Mouse (Mus musculus) embryo, embryonic 11.5 days (tissue): Measurements from ENCODE around the gene Mc1r.
A peak's percentile ranks its signal among the peaks of the same experiment; 100 is the strongest.
"Not testable (repeated sequence)": the region's sequence is repeated elsewhere in the genome, so short reads cannot be mapped to it uniquely, and the experiment has no call there.

ENCODE experiments used
- DNase-seq: peaks from one replicate; pipeline ENCODE4 v3.0.0-alpha.2; 2012; ENCODE audit warnings: low read depth, low spot score

Mc1r gene

DNA sequence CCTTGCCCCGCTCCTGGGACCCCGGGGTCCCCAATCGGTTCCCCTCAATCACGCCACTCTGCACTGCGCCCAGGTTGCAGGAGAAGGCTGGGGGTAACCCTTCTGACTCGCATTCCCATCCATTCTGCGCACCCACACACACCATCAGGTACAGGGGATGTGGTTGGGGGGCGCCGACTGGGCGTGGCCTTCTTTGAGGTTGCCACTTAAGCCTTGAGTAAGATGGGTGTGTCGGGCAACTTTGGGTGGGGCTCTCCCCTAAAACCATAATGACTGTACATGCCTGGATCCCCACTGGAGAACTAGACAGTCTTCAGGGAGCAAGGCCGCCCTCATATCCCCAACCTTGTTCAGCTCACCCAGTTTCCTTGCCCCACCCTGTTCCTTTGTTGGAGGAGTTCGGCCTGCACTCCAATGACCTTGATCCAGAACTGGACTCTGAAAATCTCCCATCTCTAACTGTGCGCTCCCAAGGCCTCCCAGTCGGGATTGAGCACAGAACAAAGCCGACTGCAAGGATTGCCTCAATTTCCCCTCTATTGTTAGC, 4.9 kb downstream of the Mc1r start:
- no peak for DNase-seq

DNA sequence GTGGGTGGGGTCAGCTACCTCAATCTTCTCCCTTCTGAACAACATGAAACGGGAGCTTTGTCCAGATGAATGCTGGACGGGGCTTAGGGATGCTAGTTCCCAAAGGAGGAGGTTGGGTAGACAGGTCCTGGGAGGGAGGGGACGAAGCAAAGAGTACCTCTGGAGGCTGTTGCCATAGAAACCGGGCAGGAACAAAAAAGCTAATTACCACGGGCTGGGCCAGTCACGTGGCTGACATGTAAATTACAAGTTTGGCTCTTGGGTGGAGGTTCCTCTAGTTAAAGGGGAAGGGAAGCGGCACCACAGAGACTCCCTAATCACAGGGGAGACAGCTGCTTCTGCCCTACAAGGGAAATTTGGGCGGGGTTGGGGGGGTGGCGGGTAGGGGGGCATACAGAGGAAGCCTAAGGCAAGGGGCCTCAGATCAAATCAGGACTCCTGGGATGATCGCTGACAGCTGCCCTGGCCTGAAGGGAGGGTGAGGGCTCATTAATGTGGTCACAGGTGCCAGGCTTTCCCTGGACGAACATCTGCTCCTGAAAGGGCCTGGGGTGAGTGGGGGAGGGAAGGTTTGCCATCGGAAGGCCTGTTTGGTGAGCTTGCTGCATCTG, 5.8 kb downstream of the Mc1r start:
- DNase-seq: peak; percentile 46

DNA sequence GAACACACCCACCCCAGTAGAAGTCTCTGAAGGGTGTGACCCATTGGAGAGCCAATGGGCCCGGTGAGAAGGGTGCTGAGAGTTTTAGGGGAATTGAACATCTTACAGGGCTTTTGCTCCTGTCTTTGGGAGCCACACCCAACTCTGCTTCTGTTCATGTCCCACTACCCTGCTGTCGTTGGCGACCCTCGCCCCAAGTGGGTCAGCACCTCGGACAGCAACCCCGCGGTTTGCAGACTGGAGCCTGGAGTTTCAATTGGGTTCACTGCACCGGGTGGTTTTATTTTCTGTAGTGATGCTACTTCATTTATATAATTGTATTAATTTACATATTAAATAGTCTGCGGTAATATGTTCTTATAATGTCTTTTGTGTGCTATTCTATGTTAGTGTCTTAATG, 7.3 kb downstream of the Mc1r start:
- no peak for DNase-seq

DNA sequence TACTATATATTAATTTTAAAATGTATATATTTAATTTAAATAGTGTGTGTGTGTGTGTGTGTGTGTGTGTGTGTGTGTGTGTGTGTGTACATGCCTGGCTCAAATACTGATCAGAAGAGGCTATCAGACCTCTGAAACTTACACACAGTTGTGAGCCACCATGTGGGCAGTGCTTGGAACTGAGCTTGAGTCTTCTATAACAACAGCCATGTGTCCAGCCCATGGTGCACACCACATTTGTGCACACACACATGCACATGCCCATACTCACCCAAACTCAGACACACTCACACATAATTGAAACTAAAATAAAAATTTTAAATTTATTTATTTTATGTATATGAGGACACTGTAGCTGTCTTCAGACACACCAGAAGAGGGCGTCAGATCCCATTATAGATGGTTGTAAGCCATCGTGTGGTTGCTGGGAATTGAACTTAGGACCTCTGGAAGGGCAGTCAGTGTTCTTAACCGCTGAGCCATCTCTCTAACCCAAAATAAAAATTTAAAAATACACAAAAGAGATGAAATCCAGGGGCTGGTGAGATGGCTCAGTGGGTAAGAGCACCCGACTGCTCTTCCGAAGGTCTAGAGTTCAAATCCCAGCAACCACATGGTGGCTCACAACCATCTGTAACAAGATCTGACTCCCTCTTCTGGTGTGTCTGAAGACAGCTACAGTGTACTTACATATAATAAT, 8.2 kb downstream of the Mc1r start:
- DNase-seq: not testable (repeated sequence)

GRCm38 (mm10) chr8:123415967-123416943, 9.3 kb downstream of the Mc1r start:
- DNase-seq: no peak

DNA sequence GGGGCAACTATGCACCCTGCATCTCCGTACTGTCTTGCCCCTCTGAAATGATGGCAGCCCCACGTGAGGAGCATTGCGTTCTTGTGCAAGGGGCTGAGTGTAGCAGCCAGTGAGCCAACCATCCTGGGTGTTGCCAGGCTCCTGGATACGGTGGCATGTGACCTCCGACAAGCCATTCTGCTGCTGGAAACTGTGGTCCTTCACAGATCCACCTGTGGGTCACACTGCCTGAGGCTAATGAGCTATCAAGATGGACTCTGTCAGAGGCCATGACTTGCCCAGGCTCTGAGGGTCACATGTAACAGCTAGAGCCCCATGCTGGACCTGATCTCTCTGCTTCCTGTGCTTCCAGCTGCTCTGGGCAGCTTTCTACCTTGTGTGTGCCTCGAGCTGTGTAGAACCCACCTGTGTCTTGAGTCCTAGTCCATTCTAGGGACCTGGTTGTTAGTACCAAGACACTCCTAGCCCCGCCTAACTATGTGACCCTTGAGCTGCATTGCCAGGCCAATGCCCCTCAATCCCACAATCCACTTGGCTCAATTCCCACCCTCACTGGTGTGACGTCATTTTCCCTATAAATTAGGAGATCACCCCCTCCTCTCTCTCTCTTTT, 10.1 kb downstream of the Mc1r start:
- DNase-seq: no peak

DNA sequence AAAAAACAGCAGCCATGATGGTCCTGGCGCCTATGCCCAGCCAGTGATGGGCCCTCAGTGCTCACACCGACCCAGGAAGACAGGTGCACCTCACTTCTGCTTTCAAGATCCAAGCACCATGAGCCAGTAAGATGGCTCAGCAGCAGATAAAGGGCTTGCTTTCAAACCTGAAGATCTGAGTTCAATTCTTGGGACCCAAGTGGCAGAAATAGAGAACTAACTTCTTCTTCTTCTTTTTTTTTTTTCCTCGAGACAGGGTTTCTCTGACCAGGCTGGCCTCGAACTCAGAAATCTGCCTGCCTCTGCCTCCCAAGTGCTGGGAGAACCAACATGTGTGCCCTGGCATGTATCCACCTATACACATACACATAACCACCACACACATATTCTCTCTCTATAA, 12.8 kb downstream of the Mc1r start:
- no peak for DNase-seq

- no peak for DNase-seq
Measured at GRCm38 (mm10) chr8:123420525-123421281, 13.8 kb downstream of the Mc1r start.

DNA sequence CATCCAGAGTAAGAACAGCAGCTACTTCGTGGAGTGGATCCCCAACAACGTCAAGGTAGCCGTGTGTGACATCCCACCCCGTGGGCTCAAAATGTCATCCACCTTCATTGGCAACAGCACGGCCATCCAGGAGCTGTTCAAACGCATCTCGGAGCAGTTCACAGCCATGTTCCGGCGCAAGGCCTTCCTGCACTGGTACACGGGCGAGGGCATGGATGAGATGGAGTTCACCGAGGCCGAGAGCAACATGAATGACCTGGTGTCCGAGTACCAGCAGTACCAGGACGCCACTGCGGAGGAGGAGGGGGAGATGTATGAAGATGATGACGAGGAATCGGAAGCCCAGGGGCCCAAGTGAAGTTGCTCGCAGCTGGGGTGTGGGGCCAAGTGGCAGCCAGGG, 14.4 kb downstream of the Mc1r start:
- DNase-seq: no peak

DNA sequence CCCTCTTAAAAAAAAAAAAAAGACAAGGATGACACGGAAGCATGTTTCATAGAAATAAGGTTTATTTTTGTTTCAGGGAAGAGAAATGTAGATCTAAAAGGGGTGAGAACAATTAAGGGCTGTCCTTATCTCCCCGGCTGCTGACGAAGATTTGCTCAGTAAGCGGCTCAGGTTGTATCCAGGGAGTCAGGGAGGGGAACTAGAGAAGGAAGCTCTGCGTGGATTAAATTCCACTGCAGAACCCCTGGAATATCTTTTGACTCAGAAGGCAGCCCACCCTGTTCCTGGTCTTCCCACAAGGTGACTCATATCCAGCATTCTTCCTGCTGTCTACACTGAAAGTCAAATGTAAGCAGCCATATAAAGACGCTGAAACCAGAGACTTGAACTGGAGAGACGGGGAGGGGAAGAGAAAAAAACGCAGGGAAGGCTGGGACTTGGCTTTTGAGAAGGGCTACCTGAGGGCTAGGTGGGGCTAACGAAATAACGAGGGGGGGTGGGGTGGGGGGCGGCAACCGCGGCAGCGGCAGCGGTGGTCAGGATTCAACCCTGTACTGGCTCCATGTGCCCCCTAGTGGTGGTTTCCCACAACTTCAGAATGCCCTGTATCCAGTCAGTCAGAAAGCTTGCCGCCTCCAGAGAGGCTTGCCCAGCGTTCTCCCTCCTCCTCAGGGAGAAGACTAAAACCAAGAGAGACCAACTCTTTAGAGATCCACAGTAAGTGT, 15.3 kb downstream of the Mc1r start:
- DNase-seq: no peak

GRCm38 (mm10) chr8:123422781-123423159, 15.9 kb downstream of the Mc1r start:
- DNase-seq: no peak

- DNase-seq: no peak
Measured at GRCm38 (mm10) chr8:123423441-123423840, 16.5 kb downstream of the Mc1r start, which contains the start of gene Def8. Gene Def8 (plus strand): TSS chr8:123423527.

- no peak for DNase-seq
Measured at GRCm38 (mm10) chr8:123426511-123427509, 19.9 kb downstream of the Mc1r start.

- DNase-seq: no peak
Measured at GRCm38 (mm10) chr8:123427639-123428275, 20.9 kb downstream of the Mc1r start.

- no peak for DNase-seq
Measured at GRCm38 (mm10) chr8:123428343-123428893, 21.5 kb downstream of the Mc1r start.

DNA sequence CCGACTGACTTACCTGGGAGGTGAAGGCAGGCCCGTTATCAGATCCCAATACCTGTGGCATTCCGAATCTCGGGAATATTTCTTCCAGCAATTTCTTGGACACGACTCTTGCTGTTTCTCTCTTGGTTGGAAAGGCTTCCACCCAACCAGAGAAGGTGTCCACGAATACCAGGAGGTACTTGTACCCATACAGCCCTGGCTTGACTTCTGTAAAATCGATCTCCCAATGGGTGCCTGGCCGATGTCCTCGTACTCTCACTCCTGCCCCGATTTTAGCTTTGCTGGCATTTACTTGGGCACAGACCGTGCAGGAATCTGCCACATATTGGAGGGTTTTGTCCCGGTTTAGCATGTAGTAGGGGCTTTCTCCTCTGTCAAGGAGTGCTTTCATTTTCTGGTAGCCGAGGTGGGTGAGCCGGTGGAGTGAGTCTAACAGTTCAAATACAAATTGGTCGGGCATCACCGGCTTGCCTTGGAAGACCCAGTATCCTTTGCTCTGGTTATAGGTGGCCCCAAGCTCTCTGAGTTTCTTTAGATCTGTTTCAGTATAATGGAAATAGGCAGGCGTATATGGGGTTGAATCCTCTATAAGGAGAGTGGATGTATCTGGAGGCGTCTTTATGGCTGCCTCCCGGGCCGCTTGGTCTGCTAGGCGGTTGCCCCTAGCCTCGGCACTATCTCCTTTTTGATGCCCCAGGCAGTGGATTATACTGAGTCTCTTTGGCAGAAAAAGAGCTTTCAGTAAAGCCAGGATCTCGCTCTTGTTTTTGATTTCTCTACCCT, 22.2 kb downstream of the Mc1r start:
- DNase-seq: no peak

GRCm38 (mm10) chr8:123429722-123430013, 22.8 kb downstream of the Mc1r start:
- DNase-seq: not testable (repeated sequence)
